Mouse (Mus musculus): ENCODE results near the gene 4931428F04Rik.

DNA sequence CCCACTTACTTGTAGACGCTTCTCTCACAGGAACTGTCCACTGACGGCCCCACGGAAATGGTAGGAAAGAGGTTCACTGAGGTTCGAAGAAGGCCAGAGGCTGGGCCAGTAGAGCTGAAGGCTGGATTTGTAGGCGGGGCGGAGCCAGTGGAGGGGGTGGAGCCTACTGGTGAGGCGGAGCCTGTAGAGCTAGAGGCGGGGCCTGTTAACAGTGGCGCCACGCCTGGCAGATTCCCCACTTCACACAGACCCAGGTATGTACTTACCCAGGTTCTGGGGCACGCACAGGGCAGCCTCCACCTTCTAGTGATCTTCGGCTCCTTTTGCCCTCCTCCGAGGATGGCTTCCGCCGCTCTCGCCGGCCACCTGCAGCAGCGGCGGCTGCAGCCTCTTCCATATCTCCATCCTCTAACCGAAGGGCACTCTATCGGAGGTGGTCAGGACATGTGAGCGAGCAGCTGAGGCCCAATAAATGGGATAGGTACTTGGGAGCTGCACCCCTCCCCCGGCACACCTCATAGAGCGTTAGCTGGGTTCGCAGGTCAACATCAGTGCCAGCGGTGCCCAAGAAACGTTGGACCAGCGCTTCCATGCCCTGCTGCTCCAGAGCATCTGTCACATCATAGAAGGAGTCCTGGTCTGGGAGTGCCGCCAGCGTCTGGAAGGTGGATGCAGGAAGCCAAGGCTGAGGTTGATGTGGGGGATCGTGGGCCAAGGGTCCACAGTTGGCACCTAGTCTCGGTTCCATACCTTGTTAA, 46.9 kb upstream of the 4931428F04Rik start:
- TF ChIP-seq CEBPB (IDR thresholded peaks at IDR 0.05; ENCODE audit: low read depth), result no peak
- no peak for TF ChIP-seq CTCF (IDR thresholded peaks at IDR 0.05; ENCODE audit: control insufficient read depth, insufficient read depth, insufficient read length)
- TF ChIP-seq MYOG (IDR thresholded peaks at IDR 0.05; ENCODE audit: control insufficient read depth, extremely low read depth, insufficient read length), result no peak
- TF ChIP-seq USF1 (IDR thresholded peaks at IDR 0.05; ENCODE audit: low read depth), result no peak
- no peak for TF ChIP-seq FOSL1 (IDR thresholded peaks at IDR 0.05; ENCODE audit: insufficient read depth, low read length, poor library complexity, severe bottlenecking)

Measured in C2C12 (cell line).